Mouse (Mus musculus) embryonic fibroblast, embryonic 13.5 days (primary cell): ENCODE data around the gene Sult1d1. TPM values are rescaled to one million over a fixed set of nuclear protein-coding genes. Genes with fewer than 3 reads are reported as not detected.

Source experiments
- H3K27ac ChIP-seq: 2 replicates; pipeline ENCODE4 v1.5.1; 2012; ENCODE audit warnings: low read length, control low read depth, inconsistent platforms; ENCODE audit not compliant: insufficient read depth
- H3K4me1 ChIP-seq: 2 replicates; pipeline ENCODE4 v1.6.1; 2011; ENCODE audit warnings: low read length; ENCODE audit not compliant: control insufficient read depth, insufficient read depth
- H3K4me3 ChIP-seq: 2 replicates; pipeline ENCODE4 v1.5.1; 2011; ENCODE audit warnings: mild to moderate bottlenecking, control low read depth, low read length; ENCODE audit not compliant: insufficient read depth
- CTCF ChIP-seq: IDR thresholded peaks from 2 replicates; pipeline ENCODE4 v1.5.1; 2011; ENCODE audit warnings: mild to moderate bottlenecking, control low read depth, low read length, moderate library complexity, borderline replicate concordance; ENCODE audit not compliant: insufficient read depth
- POLR2A ChIP-seq: IDR thresholded peaks from 2 replicates; pipeline ENCODE4 v1.6.1; 2011; ENCODE audit warnings: low read depth, mild to moderate bottlenecking, control low read depth, low read length, moderate library complexity
- polyA plus RNA-seq: library from polyadenylated mRNA; stranded (reverse); fragments of >200 nt; gene quantifications from 2 replicates; pipeline ENCODE4 v1.2.4, GENCODE M21; 2011; ENCODE audit warnings: low read depth; ENCODE audit not compliant: missing spikeins, insufficient read length

Sult1d1 gene
- polyA plus RNA-seq, 1 experiment = not detected

- Histone ChIP-seq H3K4me3 (no peak overlapping the region), H3K4me1 (no peaks in the 10 kb centered on the region), H3K27ac (no peak overlapping the region)
- TF ChIP-seq POLR2A = no peak
- TF ChIP-seq CTCF = no peak
These were observed 62.9 kb downstream of the Sult1d1 start for GRCm38 (mm10) chr5:87505776-87506458.

Other genes starting within 250 kb of the Sult1d1 start
- gene Ugt2a3, start 231.8 kb downstream of the Sult1d1 start, polyA plus RNA-seq = not detected in 2 replicates
- gene Ugt2b38, start 144.8 kb downstream of the Sult1d1 start, polyA plus RNA-seq = not detected in 2 replicates
- not detected in 2 replicates for gene Ugt2a2, start 86.8 kb downstream of the Sult1d1 start, polyA plus RNA-seq
- not detected in 2 replicates for gene Gm43638, start 82.2 kb downstream of the Sult1d1 start, polyA plus RNA-seq
- not detected in 2 replicates for gene Ugt2a1, start 78.2 kb downstream of the Sult1d1 start, polyA plus RNA-seq
- gene Sult1b1, start 30.8 kb downstream of the Sult1d1 start, polyA plus RNA-seq = not detected in 2 replicates
- gene Sult1e1, start 22.6 kb upstream of the Sult1d1 start, polyA plus RNA-seq = not detected in 2 replicates
- not detected in 2 replicates for gene Csn1s1, start 97.2 kb upstream of the Sult1d1 start, polyA plus RNA-seq
- not detected in 2 replicates for gene Csn2, start 130.6 kb upstream of the Sult1d1 start, polyA plus RNA-seq
- gene Csn1s2a, start 205.5 kb upstream of the Sult1d1 start, polyA plus RNA-seq = not detected in 2 replicates
- gene Csn1s2b, start 239.1 kb upstream of the Sult1d1 start, polyA plus RNA-seq = not detected in 2 replicates